Mouse (Mus musculus): ENCODE measurements around the gene Nfe2l3.
"Not testable (repeated sequence)": the region's sequence is repeated elsewhere in the genome, so short reads cannot be mapped to it uniquely, and the experiment has no call there.

Nfe2l3 gene

DNA sequence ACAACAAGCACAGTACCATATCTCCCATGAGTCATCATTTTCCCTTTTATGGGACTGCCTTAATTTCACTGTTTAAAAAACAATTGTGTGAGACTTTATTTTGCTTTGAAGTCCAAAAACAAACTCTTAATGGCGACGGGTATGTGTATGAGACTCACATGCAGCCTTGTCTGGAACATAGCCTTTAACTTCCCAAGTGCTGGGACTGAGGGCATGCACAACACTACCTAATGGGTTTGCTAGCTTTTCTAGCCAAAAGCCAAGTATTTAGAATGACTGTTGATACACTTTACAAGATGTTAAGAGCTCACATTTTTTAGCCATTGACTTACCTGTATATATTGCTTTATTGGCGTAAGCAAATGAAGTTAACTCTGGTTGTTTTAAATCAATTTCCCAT is 27.9 kb downstream of the Nfe2l3 start:
- no peaks in the 10 kb centered on the region for H3K27me3 ChIP-seq (ENCODE audit: control insufficient read depth, insufficient read depth, low read length, poor library complexity, severe bottlenecking)
- H3K36me3 ChIP-seq (ENCODE audit: control insufficient read depth, insufficient read depth, low read length, poor library complexity, severe bottlenecking) = peaks cover 18% of the 10 kb centered on the region
- peak; percentile 39 for DNase-seq (ENCODE audit: low read depth, low spot score)

DNA sequence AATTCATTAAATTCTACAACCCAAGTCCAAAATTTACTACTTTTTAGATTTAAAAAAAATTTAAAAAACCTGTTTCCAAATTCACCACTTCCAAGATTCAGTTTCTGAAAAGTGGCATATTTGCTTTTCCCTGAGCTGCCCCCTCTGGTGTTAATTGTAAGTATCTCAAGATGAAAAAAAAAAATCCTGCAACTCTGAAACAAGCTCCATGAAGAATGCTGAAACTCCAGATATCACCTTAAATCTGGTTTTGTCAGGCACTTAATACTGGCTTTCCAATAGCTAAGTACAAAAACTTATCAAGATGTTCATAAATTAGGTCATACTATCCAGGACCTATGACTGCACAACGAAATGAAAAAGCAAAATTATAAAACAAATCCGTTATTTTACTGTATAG is 35.2 kb downstream of the Nfe2l3 start:
- Histone ChIP-seq H3K27me3 (ENCODE audit: control insufficient read depth, insufficient read depth, low read length, poor library complexity, severe bottlenecking) (no peaks in the 10 kb centered on the region), H3K36me3 (ENCODE audit: control insufficient read depth, insufficient read depth, low read length, poor library complexity, severe bottlenecking) (peaks cover 17% of the 10 kb centered on the region; the same call in 1 of the 2 replicates)
- peak; percentile 32 for DNase-seq (ENCODE audit: low read depth, low spot score)

DNA sequence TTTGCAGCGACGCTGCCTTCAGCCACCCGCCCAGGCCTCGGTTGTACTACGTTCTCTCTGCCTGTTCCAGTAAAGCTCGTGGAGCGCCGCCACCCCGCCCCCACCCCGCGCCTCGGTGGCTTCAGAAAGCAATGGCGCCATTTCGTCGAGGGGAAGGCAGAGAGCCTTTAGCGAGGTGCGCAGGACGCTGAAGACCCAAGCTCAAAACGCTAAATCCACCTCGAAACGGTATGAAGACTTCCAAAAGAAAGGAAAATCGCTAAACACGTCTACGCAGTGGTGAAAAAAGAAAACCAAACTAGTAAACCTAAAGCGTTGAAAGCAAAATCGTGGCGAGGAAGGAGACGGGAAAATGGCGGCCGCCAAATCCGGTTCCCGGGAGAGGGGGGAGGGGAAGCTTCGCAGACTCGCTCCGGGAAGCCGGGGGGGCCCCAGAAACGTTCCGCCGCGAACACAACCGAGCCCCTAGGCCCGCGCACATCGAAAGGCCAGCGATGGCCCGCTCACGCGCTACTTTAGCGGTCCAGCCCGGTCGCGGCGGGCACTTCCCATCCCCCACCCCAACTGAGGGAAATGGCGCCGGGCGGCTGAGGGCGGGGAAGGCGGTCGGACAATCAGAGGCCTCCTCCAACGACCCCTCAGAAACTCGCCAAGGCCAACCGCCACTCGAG is 36.6 kb downstream of the Nfe2l3 start:
- Histone ChIP-seq H3K27me3 (ENCODE audit: control insufficient read depth, insufficient read depth, low read length, poor library complexity, severe bottlenecking) (no peaks in the 10 kb centered on the region), H3K36me3 (ENCODE audit: control insufficient read depth, insufficient read depth, low read length, poor library complexity, severe bottlenecking) (peaks cover 18% of the 10 kb centered on the region; the same call in 1 of the 2 replicates)
- DNase-seq (ENCODE audit: low read depth, low spot score) = peak; percentile 88

DNA sequence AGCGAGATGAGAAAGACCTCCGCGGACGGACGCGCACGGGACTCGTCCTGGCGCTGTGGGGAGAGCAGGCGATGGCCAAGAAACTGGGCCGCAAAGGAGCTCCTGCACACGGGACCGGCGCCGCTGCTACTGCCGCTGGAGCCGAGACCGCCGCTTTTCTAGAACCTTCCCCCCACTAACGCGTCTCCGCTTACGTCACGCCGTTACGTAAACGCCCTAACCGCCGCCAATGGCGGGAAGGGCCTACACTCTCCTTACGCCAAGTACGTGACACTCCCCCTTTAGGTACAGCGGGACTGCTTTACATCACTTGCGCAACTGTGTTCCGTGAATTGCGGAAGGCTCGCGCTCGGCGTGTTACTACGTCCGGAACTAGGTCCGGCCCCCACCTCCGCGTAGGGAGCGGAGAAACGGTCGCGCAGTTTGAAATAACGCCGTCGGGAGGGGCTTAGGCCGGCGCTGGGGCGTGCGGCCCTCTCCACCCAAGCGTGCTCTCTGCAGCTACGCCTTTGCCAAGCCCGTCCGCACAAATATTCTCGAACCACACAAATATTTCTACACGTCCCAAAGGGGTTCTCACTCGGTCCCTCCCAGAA is 37.3 kb downstream of the Nfe2l3 start, which contains the start of gene Hnrnpa2b1:
TSS of gene Hnrnpa2b1 (minus strand) at position 180 of the 596 bp plus-strand sequence.
- Histone ChIP-seq H3K36me3 (ENCODE audit: control insufficient read depth, insufficient read depth, low read length, poor library complexity, severe bottlenecking) (peaks cover 18% of the 10 kb centered on the region; the same call in 1 of the 2 replicates), H3K27me3 (ENCODE audit: control insufficient read depth, insufficient read depth, low read length, poor library complexity, severe bottlenecking) (no peaks in the 10 kb centered on the region)
- DNase-seq (ENCODE audit: low read depth, low spot score) = peak; percentile 100

DNA sequence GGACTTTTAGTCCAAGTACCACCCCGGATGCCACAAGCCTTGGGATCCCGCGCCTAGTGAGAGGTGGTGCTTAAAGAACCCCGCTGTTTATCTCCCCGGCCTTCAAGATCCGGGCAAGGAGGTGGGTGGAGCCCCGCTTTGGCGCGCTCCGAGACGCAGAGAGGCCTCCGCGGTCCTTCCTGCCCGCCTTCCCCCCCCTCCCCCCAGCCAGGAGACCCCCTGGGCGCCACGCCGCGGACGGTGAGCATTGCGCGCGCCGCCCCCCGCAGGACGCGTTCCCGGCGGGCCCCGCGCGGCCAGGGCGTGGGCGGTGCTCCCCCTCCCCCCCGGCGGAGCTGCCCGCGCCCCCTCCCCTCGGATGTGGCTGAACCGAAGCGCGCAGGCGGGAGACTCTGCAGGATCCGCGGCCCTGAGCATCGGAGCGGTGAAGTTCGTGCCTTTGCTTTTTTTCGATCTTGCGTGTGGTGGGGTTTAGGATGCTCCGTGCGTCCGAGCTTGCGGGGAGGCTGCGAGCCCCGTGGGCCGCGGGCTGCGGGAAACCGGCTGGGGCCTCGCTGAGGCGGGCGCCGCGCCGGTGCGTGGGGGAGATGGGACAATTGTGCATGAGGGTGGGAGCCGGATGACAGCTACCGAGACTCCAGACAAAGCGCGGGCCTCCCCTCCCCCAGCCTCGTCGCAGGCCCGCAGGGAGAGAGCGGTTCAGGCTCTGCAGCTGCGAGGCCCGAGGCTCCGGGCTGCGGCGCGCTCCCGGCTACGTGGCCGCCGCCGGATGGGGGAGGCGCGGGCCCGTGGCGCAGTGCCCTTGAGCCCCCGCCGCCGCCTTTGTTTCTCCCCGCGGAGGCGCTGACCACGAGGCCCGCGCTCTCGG is 38.1 kb downstream of the Nfe2l3 start, which contains the start of gene Cbx3:
TSS of gene Cbx3 (plus strand) at position 50 of the 868 bp plus-strand sequence.
- Histone ChIP-seq H3K36me3 (ENCODE audit: control insufficient read depth, insufficient read depth, low read length, poor library complexity, severe bottlenecking) (peaks cover 21% of the 10 kb centered on the region; the same call in 1 of the 2 replicates), H3K27me3 (ENCODE audit: control insufficient read depth, insufficient read depth, low read length, poor library complexity, severe bottlenecking) (no peaks in the 10 kb centered on the region)
- peak; percentile 70 for DNase-seq (ENCODE audit: low read depth, low spot score)

DNA sequence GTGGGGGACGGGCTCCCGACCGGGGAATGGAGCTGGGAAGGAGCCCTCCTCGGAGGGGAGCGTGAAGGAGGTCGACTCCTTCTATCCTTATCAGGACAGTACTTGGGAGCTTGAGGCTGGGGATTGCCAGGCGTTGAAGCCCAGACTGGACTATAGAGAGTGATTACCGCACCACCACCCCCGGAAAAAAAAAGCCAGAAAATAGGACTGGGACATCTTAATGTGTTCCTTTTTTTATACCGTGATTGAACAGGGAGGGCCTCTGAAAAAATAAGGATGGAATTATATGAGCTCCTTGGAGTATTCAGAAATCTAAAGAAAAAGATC is 38.7 kb downstream of the Nfe2l3 start:
- no peak for DNase-seq (ENCODE audit: low read depth, low spot score)

DNA sequence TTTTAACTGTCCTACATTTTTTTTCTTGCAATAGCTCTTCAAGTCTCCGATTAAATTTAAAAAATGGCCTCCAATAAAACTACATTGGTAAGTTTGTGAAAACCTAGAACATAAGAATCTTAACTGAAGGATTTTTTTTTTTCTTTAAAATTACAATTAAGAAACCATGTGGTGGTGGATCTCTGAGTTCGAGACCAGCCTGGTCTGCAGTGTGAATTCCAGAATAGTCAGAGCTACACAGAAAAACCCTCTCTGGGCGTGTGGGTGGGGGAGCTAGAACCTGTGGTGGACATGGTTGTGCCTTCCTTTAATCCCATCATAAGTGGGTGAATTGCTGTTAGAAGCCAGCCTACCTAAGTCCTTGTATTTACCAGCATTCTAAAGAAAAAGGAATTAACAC is 39.3 kb downstream of the Nfe2l3 start:
- Histone ChIP-seq H3K36me3 (ENCODE audit: control insufficient read depth, insufficient read depth, low read length, poor library complexity, severe bottlenecking) (peaks cover 16% of the 10 kb centered on the region; the same call in 1 of the 2 replicates), H3K27me3 (ENCODE audit: control insufficient read depth, insufficient read depth, low read length, poor library complexity, severe bottlenecking) (no peaks in the 10 kb centered on the region)
- no peak for DNase-seq (ENCODE audit: low read depth, low spot score)

More for the DNA sequence above, 38.7 kb downstream of the Nfe2l3 start:
- no peaks in the 10 kb centered on the region for H3K27me3 ChIP-seq (ENCODE audit: control insufficient read depth, insufficient read depth, low read length, poor library complexity, severe bottlenecking)
- H3K36me3 ChIP-seq (ENCODE audit: control insufficient read depth, insufficient read depth, low read length, poor library complexity, severe bottlenecking) = peaks cover 19% of the 10 kb centered on the region; the same call in 1 of the 2 replicates

DNA sequence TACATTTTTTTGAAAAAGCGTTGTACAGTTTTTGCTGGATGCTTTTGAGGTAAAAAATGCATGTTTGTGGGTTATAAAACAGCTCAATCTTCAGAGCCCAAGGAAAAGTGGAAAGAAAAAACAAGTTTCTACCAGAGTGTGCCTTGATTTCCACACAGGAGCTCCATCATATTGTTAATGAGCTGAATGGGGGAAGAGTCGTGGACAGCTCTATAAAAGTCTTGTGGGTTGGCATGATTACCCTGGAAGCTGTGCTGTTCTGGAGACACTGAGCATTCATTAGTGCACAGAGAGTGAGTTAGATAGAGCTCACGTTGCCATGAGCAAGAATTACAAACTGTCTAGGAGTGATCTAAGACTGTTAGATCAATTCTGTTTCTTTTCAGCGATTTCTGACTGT is 39.7 kb downstream of the Nfe2l3 start:
- no peak for DNase-seq (ENCODE audit: low read depth, low spot score)
- H3K27me3 ChIP-seq (ENCODE audit: control insufficient read depth, insufficient read depth, low read length, poor library complexity, severe bottlenecking) = no peaks in the 10 kb centered on the region

DNA sequence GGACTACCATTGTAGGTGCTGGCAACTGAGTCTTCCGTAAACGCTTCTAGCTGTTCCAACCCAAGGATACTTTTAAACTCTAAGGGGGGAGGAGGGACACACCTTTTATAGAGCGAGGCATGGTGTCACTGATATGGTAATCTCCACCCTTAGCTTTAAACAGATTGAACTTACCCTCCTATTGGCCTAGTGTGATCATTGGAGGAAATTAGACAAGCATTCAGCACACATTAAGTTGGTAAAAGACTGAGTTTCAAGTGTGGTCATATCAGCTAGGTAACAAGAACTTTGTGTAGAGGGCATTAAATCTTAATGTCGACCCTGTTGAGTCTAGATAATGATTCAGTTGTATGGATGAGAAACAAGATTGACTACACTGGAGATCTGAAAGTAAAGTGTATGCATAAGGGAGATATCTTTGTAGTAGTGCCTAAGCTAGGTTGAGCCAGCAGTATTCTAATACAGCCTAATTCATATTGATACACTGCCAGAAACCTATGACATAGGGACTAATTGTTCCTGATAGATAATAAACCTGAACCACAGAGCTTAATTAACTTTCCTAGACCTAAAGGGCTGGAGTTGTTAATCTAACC is 46.8 kb downstream of the Nfe2l3 start:
- DNase-seq (ENCODE audit: low read depth, low spot score) = no peak
- peaks cover 19% of the 10 kb centered on the region for H3K36me3 ChIP-seq (ENCODE audit: control insufficient read depth, insufficient read depth, low read length, poor library complexity, severe bottlenecking)
- no peaks in the 10 kb centered on the region for H3K27me3 ChIP-seq (ENCODE audit: control insufficient read depth, insufficient read depth, low read length, poor library complexity, severe bottlenecking)

More for the DNA sequence above, 39.7 kb downstream of the Nfe2l3 start:
- peaks cover 12% of the 10 kb centered on the region; the same call in 1 of the 2 replicates for H3K36me3 ChIP-seq (ENCODE audit: control insufficient read depth, insufficient read depth, low read length, poor library complexity, severe bottlenecking)

DNA sequence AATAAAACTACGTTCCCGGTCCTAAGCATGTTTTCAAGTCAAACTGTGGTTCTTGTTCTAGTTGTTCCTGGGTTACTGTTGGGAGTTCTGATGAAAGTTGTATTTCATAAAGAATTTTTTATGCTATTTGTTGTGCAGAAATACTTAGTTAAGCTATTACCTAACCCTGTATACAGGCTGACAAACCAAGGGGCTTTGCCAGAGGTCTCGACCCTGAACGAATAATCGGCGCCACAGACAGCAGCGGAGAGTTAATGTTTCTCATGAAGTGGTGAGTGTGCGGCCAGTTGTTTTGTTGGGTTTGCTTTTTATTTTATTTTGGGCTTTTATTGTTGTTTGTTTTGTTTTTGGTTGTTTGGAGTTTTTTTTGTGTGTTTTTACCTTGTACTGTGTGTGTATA is 49.1 kb downstream of the Nfe2l3 start:
- no peaks in the 10 kb centered on the region for H3K27me3 ChIP-seq (ENCODE audit: control insufficient read depth, insufficient read depth, low read length, poor library complexity, severe bottlenecking)
- DNase-seq (ENCODE audit: low read depth, low spot score) = no peak
- H3K36me3 ChIP-seq (ENCODE audit: control insufficient read depth, insufficient read depth, low read length, poor library complexity, severe bottlenecking) = peaks cover 12% of the 10 kb centered on the region

DNA sequence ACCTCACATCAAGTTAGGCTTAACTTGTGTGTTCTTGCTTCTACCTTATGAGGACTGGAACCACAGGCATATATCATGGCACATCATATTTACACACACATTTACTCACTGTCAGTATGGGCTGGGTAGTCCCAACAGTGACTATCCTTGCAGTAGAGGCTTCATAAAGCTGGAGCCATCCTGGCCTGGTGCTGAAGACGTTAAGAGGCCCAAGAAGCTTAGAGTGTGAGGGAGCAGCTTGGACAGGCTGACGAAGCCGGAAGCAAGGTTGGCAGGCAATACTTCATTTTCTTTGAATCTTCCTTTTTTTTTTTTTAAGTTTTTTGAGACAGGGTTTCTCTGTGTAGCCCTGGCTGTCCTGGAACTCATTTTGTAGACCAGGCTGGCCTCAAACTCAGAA is 51.4 kb downstream of the Nfe2l3 start:
- no peak for DNase-seq (ENCODE audit: low read depth, low spot score)
- Histone ChIP-seq H3K27me3 (ENCODE audit: control insufficient read depth, insufficient read depth, low read length, poor library complexity, severe bottlenecking) (no peaks in the 10 kb centered on the region), H3K36me3 (ENCODE audit: control insufficient read depth, insufficient read depth, low read length, poor library complexity, severe bottlenecking) (peaks cover 10% of the 10 kb centered on the region)

DNA sequence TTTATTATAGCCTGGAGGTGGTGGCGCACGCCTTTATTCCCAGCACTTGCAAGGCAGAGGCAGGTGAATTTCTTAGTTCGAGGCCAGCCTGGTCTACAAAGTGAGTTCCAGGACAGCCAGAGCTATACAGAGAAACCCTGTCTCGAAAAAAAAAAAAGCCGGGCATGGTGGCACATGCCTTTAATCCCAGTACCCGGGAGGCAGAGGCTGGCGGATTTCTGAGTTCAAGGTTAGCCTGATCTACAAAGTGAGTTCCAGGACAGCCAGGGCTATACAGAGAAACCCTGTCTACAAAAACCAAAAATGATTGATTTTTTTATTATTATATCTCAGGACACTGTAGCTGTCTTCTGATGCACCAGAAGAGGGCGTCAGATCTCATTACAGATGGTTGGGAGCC is 52.1 kb downstream of the Nfe2l3 start:
- not testable (repeated sequence) for H3K27me3 ChIP-seq (ENCODE audit: control insufficient read depth, insufficient read depth, low read length, poor library complexity, severe bottlenecking); H3K36me3 ChIP-seq (ENCODE audit: control insufficient read depth, insufficient read depth, low read length, poor library complexity, severe bottlenecking); DNase-seq (ENCODE audit: low read depth, low spot score)

DNA sequence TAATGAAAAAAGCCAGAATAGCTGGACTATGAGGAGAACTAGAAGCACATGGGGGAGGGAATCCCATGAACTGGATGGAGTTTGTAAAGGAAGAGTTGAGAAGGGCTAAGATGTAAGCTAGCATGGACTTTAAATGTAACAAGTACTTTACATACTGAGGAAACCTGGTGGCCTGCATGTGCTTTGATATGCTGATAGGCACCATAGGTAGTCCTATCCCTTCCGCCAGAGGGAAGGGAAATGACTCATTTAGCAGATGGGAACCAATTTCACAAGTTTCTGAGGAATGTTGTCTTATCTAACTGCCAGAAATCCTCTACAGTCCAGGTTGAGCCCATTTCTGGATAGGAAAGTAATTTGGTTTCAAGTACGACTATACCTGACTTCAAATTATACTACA is 53.2 kb downstream of the Nfe2l3 start:
- H3K27me3 ChIP-seq (ENCODE audit: control insufficient read depth, insufficient read depth, low read length, poor library complexity, severe bottlenecking) = no peaks in the 10 kb centered on the region
- no peak for DNase-seq (ENCODE audit: low read depth, low spot score)
- H3K36me3 ChIP-seq (ENCODE audit: control insufficient read depth, insufficient read depth, low read length, poor library complexity, severe bottlenecking) = peaks cover 3% of the 10 kb centered on the region; the same call in 1 of the 2 replicates

DNA sequence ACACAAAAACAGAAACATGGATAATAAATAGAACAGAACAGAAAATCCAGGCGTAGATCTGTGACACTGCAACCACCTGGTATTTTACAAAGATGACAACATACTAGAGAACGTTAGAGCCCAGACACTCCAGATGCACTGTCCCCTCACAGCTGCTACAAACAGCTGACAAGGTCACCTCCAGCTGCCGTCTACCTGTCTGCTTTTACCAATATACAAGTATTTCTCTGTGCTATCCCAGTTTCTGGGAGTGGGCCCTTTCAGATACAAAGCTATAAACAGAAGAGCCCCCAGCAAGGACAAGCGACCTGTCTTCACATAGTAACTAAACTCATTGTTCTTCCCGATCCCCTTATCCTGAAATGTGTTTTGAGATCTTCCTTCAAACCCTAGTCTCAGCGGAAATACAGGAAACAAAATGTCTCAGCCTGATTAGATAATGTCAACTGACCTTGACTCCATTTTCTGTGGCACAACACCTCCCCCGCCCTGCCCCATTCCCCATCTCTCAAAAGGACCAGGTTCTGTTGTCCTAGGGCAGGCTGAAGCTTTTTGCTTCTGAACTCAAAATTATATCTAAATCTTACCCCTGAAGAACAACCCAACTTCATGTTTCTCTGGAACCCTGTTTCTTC is 53.7 kb downstream of the Nfe2l3 start:
- H3K27me3 ChIP-seq (ENCODE audit: control insufficient read depth, insufficient read depth, low read length, poor library complexity, severe bottlenecking) = no peaks in the 10 kb centered on the region
- no peak for DNase-seq (ENCODE audit: low read depth, low spot score)
- no peaks in the 10 kb centered on the region for H3K36me3 ChIP-seq (ENCODE audit: control insufficient read depth, insufficient read depth, low read length, poor library complexity, severe bottlenecking)

All from splenic B cell, adult 2 months (primary cell).